Mouse (Mus musculus): ENCODE data around the gene Ipmk. TPM values are rescaled to one million over a fixed set of nuclear protein-coding genes. Genes with fewer than 3 reads are reported as not detected.

Gene Ipmk
- polyA plus RNA-seq, 1 experiment from 2014 or later: 11.9 TPM

GRCm38 (mm10) chr10:71469751-71470150 lies 122.2 kb downstream of the Ipmk start:
- Histone ChIP-seq H3K27ac (replicated peaks; ENCODE audit: low read depth, low read length) (no peak overlapping the region), H3K4me1 (ENCODE audit: control insufficient read depth, insufficient read depth, low read length) (no peaks in the 10 kb centered on the region), H3K9ac (ENCODE audit: low read depth, low read length) (no peak overlapping the region), H3K4me2 (ENCODE audit: low read depth, low read length) (no peak overlapping the region), H3K9me3 (ENCODE audit: control insufficient read depth, low read length) (no peaks in the 10 kb centered on the region), H3K4me3 (ENCODE audit: low read depth, low read length) (no peak overlapping the region), H3K27me3 (replicated peaks; ENCODE audit: control insufficient read depth, insufficient read depth, low read length) (no peaks in the 10 kb centered on the region), H3K36me3 (ENCODE audit: control insufficient read depth, insufficient read depth, low read length) (no peaks in the 10 kb centered on the region)
- DNase-seq (ENCODE audit: low spot score) (peak; percentile 31), ATAC-seq (ENCODE audit: low read depth) (peak; percentile 74)
- 71% methylated on average over 13 of the region's 13 CpGs for WGBS

DNA sequence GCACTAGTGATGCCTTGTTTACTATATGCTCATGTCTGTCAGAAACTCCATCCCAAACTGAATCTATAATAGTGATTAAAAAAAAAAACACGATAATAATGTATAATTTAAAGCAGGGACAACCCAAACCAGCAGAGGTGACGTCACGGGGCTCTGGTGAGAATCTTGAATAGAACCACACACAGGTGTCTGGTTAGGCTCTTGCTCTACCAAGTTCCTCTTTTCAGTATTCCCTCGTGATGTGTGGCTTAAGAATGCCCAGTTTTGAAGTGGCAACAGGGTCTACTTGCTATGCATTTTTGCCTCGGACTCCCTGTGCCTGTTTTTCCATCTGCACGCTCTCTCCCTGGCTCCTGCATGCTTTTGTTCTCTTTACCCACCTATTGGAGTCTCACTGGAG lies 124.5 kb downstream of the Ipmk start:
- no peak overlapping the region for H3K27ac ChIP-seq (replicated peaks; ENCODE audit: low read depth, low read length)
- WGBS: 81% methylated on average over 6 of the region's 6 CpGs
- no peak overlapping the region for H3K4me2 ChIP-seq (ENCODE audit: low read depth, low read length)
- H3K4me3 ChIP-seq (ENCODE audit: low read depth, low read length): no peak overlapping the region
- H3K4me1 ChIP-seq (ENCODE audit: control insufficient read depth, insufficient read depth, low read length): no peaks in the 10 kb centered on the region
- H3K27me3 ChIP-seq (replicated peaks; ENCODE audit: control insufficient read depth, insufficient read depth, low read length): no peaks in the 10 kb centered on the region
- H3K36me3 ChIP-seq (ENCODE audit: control insufficient read depth, insufficient read depth, low read length): no peaks in the 10 kb centered on the region
- ATAC-seq (ENCODE audit: low read depth): no peak
- H3K9me3 ChIP-seq (ENCODE audit: control insufficient read depth, low read length): no peaks in the 10 kb centered on the region
- DNase-seq (ENCODE audit: low spot score): no peak
- no peak overlapping the region for H3K9ac ChIP-seq (ENCODE audit: low read depth, low read length)

GRCm38 (mm10) chr10:71473590-71473989 lies 126.0 kb downstream of the Ipmk start:
- H3K27ac ChIP-seq (replicated peaks; ENCODE audit: low read depth, low read length): no peak overlapping the region
- no peak overlapping the region for H3K4me2 ChIP-seq (ENCODE audit: low read depth, low read length)
- 80% methylated on average over 13 of the region's 13 CpGs for WGBS
- H3K4me3 ChIP-seq (ENCODE audit: low read depth, low read length): no peak overlapping the region
- ATAC-seq (ENCODE audit: low read depth) (no peak), DNase-seq (ENCODE audit: low spot score) (no peak)
- no peaks in the 10 kb centered on the region for H3K9me3 ChIP-seq (ENCODE audit: control insufficient read depth, low read length)
- no peaks in the 10 kb centered on the region for H3K4me1 ChIP-seq (ENCODE audit: control insufficient read depth, insufficient read depth, low read length)
- no peaks in the 10 kb centered on the region for H3K27me3 ChIP-seq (replicated peaks; ENCODE audit: control insufficient read depth, insufficient read depth, low read length)
- H3K9ac ChIP-seq (ENCODE audit: low read depth, low read length): no peak overlapping the region
- no peaks in the 10 kb centered on the region for H3K36me3 ChIP-seq (ENCODE audit: control insufficient read depth, insufficient read depth, low read length)

DNA sequence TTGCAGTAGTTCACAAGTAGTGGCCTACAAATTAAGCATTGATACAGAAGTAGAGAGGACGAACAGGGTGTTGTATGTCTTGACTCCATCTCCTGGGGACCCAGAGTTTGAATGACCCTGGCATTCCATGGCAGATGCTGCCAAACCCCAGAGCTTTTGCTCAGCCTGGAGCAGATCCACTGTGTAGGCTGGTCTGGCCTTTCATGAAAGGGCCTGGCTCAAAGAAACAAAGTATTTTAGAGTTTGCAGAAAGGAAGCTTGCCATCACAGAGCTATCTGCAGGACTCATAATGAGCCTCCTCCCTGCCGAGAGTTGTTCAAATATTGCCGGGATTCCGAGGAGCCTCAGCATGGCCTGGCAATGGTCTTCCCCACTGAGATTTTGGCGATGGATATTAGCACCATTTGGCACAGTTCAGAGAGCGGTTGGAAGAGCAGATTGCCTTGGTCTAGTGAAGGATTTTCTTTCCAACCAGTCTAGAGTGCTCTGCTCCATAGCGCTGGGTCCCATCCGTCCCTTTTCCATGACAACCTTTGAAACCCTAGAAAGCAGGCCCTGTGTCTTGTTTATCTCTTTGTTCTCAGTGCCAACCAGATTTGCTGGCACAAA lies 129.0 kb downstream of the Ipmk start:
- peak; percentile 68; the same call in 1 of the 2 replicates for ATAC-seq (ENCODE audit: low read depth)
- Histone ChIP-seq H3K4me1 (ENCODE audit: control insufficient read depth, insufficient read depth, low read length) (no peaks in the 10 kb centered on the region), H3K4me2 (ENCODE audit: low read depth, low read length) (no peak overlapping the region), H3K27me3 (replicated peaks; ENCODE audit: control insufficient read depth, insufficient read depth, low read length) (no peaks in the 10 kb centered on the region), H3K9me3 (ENCODE audit: control insufficient read depth, low read length) (no peaks in the 10 kb centered on the region), H3K36me3 (ENCODE audit: control insufficient read depth, insufficient read depth, low read length) (no peaks in the 10 kb centered on the region), H3K27ac (replicated peaks; ENCODE audit: low read depth, low read length) (no peak overlapping the region), H3K4me3 (ENCODE audit: low read depth, low read length) (no peak overlapping the region), H3K9ac (ENCODE audit: low read depth, low read length) (no peak overlapping the region)
- peak; percentile 9 for DNase-seq (ENCODE audit: low spot score)
- WGBS: 69% methylated on average over 8 of the region's 8 CpGs

DNA sequence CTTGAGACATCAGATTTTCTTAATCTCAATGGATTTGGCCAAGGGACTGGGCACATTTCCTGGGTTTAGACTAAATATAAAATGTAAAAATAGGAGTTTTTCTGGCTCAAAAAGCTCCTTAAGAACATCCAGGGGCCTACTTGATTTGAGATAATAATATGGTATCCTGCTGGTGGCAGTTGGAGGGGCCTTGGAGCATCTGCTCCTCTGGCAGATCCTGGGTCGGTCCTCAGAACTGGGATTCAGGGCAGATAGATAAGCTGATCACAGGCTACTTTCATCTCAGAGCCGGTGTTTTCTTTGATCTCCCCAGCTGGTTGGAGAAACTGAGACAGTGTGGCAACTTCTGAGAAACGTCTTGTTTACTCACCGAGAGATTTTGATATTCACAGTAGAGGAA lies 129.6 kb downstream of the Ipmk start:
- Histone ChIP-seq H3K9ac (ENCODE audit: low read depth, low read length) (no peak overlapping the region), H3K4me1 (ENCODE audit: control insufficient read depth, insufficient read depth, low read length) (no peaks in the 10 kb centered on the region), H3K9me3 (ENCODE audit: control insufficient read depth, low read length) (no peaks in the 10 kb centered on the region), H3K4me3 (ENCODE audit: low read depth, low read length) (no peak overlapping the region), H3K27me3 (replicated peaks; ENCODE audit: control insufficient read depth, insufficient read depth, low read length) (no peaks in the 10 kb centered on the region), H3K36me3 (ENCODE audit: control insufficient read depth, insufficient read depth, low read length) (no peaks in the 10 kb centered on the region), H3K27ac (replicated peaks; ENCODE audit: low read depth, low read length) (no peak overlapping the region), H3K4me2 (ENCODE audit: low read depth, low read length) (no peak overlapping the region)
- ATAC-seq (ENCODE audit: low read depth) (no peak), DNase-seq (ENCODE audit: low spot score) (no peak)
- WGBS: 58% methylated on average over 4 of the region's 4 CpGs

DNA sequence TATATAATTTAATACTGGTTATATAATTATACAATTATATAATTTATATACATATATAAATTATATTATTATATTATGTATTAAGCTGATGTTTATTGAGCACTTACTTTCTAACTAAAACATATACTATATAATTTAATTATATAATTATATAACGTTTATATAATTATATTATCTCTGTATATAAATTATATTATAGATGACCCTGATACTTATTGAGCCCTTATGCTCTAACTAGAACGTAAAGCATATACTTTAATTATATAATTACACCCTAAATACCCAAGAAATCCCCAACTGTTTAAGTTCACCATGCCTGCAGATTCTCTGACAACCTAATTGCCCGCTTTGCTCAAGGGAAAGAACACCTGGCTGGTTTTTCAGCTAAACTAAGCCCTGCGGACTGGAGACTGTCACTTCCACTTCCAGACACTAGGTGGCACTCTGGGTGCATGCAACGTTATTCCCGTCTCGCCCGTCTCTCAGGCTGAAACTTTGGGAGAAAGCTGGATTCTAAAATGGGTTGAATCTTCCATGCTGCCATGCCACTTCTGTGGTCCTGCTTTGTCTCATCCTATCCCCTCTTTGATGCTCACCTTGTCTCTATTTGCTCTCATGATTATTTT lies 132.2 kb downstream of the Ipmk start:
- Histone ChIP-seq H3K9me3 (ENCODE audit: control insufficient read depth, low read length) (no peaks in the 10 kb centered on the region), H3K27me3 (replicated peaks; ENCODE audit: control insufficient read depth, insufficient read depth, low read length) (no peaks in the 10 kb centered on the region), H3K4me1 (ENCODE audit: control insufficient read depth, insufficient read depth, low read length) (no peaks in the 10 kb centered on the region), H3K4me3 (ENCODE audit: low read depth, low read length) (no peak overlapping the region), H3K36me3 (ENCODE audit: control insufficient read depth, insufficient read depth, low read length) (no peaks in the 10 kb centered on the region), H3K4me2 (ENCODE audit: low read depth, low read length) (no peak overlapping the region), H3K27ac (replicated peaks; ENCODE audit: low read depth, low read length) (no peak overlapping the region), H3K9ac (ENCODE audit: low read depth, low read length) (no peak overlapping the region)
- DNase-seq (ENCODE audit: low spot score): peak; percentile 77
- peak; percentile 55; the same call in 1 of the 2 replicates for ATAC-seq (ENCODE audit: low read depth)
- WGBS: 4% methylated on average over 8 of the region's 8 CpGs

Other genes starting within 250 kb of the Ipmk start
- 44.8 and 54.3 TPM in 2 replicates for gene Bicc1, start 188.1 kb upstream of the Ipmk start, polyA plus RNA-seq (2014; fragmentation: Nextera tagmentation; extraction: Ambion mirVana)
- 56.5 and 64.1 TPM in 2 replicates for gene Tfam, start 109.5 kb upstream of the Ipmk start, polyA plus RNA-seq (2014; fragmentation: Nextera tagmentation; extraction: Ambion mirVana)
- gene Ube2d1, start 62.5 kb upstream of the Ipmk start, polyA plus RNA-seq (2014; fragmentation: Nextera tagmentation; extraction: Ambion mirVana): 72.8 and 80.1 TPM in 2 replicates
- 89.2 and 99.6 TPM in 2 replicates for gene Cisd1, start 2.8 kb upstream of the Ipmk start, polyA plus RNA-seq (2014; fragmentation: Nextera tagmentation; extraction: Ambion mirVana)